Mouse (Mus musculus) liver, embryonic 13.5 days (tissue): Measurements from ENCODE around the gene Gm3264. TPM values are rescaled to one million over a fixed set of nuclear protein-coding genes. Genes with fewer than 3 reads are reported as not detected.
"Not testable (repeated sequence)": the region's sequence is repeated elsewhere in the genome, so short reads cannot be mapped to it uniquely, and the experiment has no call there.

ENCODE experiments used
- ATAC-seq: fragments of 200-750 bp; cut with Nextera tagmentation; 2 replicates; pipeline ENCODE4 v1.8.0; 2017; ENCODE audit warnings: low read depth, mild to moderate bottlenecking, moderate number of reproducible peaks, moderate library complexity
- DNase-seq: peaks from one replicate; pipeline ENCODE4 v3.0.0; 2022
- H3K27ac ChIP-seq: fragments of 300-500 bp; sonication (generic); 2 replicates; pipeline ENCODE4 v1.5.1; 2015; ENCODE audit warnings: moderate library complexity, mild to moderate bottlenecking, inconsistent platforms
- H3K27me3 ChIP-seq: fragments of 300-500 bp; sonication (generic); 2 replicates; pipeline ENCODE4 v1.6.1; 2015; ENCODE audit warnings: mild to moderate bottlenecking, inconsistent platforms
- H3K36me3 ChIP-seq: fragments of 300-500 bp; sonication (generic); 2 replicates; pipeline ENCODE4 v1.6.1; 2015; ENCODE audit warnings: mild to moderate bottlenecking, inconsistent platforms
- H3K4me1 ChIP-seq: fragments of 300-500 bp; sonication (generic); replicated peaks from 2 replicates; pipeline ENCODE4 v1.6.1; 2015; ENCODE audit warnings: inconsistent platforms
- H3K4me2 ChIP-seq: fragments of 300-500 bp; sonication (generic); 2 replicates; pipeline ENCODE4 v1.6.1; 2015; ENCODE audit warnings: inconsistent platforms, mild to moderate bottlenecking, moderate library complexity
- H3K4me3 ChIP-seq: fragments of 300-500 bp; sonication (generic); replicated peaks from 2 replicates; pipeline ENCODE4 v1.5.1; 2015; ENCODE audit warnings: mild to moderate bottlenecking, inconsistent platforms
- H3K9ac ChIP-seq: fragments of 300-500 bp; sonication (generic); 2 replicates; pipeline ENCODE4 v1.6.1; 2015; ENCODE audit warnings: mild to moderate bottlenecking, inconsistent platforms
- H3K9me3 ChIP-seq: fragments of 300-500 bp; sonication (generic); replicated peaks from 2 replicates; pipeline ENCODE4 v1.6.1; 2016; ENCODE audit warnings: inconsistent platforms
- WGBS: fragments of 180-500 bp; shearing (Covaris S2); methylation state at CpG from one replicate; pipeline ENCODE4 v1.1.7; 2015; ENCODE audit not compliant: insufficient replicate concordance; 5-methylcytosine and 5-hydroxymethylcytosine counted together
- polyA plus RNA-seq: library from polyadenylated mRNA; unstranded; fragments of >200 nt; fragmentation: Nextera tagmentation; extraction: Ambion mirVana; gene quantifications from 2 replicates; pipeline ENCODE4 v1.2.1, GENCODE M21; 2015

Gm3264 gene
- not detected in 2 replicates for polyA plus RNA-seq

DNA sequence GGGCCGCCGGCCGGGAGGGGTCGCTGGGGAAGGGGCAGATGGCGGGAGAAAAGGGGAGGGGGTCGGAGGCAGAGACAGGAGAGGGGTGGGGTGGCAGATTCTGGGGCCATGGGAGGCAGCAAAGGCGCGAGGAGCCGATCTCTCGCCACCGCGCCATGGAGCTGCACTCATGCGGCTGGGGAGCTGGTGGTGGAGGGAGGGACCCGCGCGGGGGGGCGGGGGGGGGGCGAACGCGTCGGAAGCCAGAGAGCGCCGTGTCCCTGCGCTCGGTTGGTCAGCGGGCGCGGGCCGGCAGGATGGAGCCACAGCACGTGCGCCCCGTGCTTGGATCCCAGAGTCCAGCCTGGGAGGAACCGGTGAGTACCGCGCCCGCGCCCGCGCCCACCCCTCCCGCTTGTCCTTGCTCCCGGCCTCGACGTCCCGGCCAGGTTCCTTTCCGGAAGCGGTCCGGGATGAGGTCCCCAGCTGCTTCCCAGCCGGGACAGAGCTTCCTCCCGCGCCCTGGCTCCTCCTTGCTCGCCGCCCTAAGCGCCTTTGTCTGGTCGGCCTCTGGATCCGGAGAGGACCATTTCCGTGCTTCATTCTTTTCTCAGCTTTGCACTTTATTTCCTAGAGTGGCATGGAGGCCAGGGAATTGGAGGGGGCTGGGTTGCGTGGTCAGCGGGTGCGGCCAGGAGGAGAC lies at the start of gene Gm3264:
Gm3264 (plus strand) TSS at position 278 of the 682 bp plus-strand sequence.
- H3K4me1 ChIP-seq, H3K36me3 ChIP-seq, DNase-seq, H3K9me3 ChIP-seq, H3K9ac ChIP-seq, ATAC-seq, H3K27me3 ChIP-seq, H3K4me3 ChIP-seq, H3K27ac ChIP-seq: not testable (repeated sequence)
- 0 out of 2 replicates have a peak within 1 kb of the TSS, but pooled peaks have one; percentile 8 for H3K4me2 ChIP-seq
- 7% methylated on average over 43 of the region's 59 CpGs for WGBS

DNA sequence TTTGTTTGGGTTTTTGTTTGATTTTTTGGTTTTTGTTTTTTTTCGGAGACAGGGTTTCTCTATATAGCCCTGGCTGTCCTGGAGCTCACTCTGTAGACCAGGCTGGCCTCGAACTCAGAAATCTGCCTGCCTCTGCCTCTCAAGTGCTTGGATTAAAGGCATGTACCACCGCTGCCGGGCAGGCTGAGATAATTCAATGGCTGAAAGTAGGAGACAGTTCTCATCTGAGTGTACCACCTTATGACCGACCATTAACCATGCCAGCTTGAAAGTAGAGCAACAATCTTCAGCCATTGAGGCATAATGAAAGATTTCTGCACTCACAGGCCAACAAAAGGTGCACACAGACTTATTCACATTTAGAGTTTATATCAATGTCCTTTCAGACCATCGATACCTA lies 49.0 kb upstream of the Gm3264 start:
- not testable (repeated sequence) for ATAC-seq, H3K36me3 ChIP-seq, H3K4me2 ChIP-seq, H3K9ac ChIP-seq, DNase-seq, H3K27ac ChIP-seq, H3K27me3 ChIP-seq, H3K4me3 ChIP-seq, H3K4me1 ChIP-seq, H3K9me3 ChIP-seq
- WGBS: 56% methylated on average over 6 of the region's 6 CpGs

DNA sequence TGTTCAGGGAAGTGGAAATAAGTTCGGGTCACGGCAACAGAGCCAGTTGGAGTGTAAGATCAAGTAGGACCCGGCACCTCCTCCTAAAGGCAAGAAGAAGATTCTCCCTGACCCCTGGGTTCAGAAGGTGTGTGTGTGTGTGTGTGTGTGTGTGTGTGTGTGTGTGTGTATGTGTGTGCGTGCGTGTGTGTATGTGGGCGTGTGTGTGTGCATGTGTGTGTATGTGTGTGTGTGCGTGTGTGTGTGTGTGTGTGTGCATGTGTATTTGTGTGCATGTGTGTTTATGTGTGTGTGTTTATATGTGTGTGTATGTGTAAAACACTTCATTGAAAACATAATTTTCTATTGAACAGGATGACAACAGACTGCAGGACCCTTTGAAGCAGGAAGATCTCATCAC lies 33.4 kb upstream of the Gm3264 start:
- H3K27me3 ChIP-seq, H3K9me3 ChIP-seq, H3K4me2 ChIP-seq, DNase-seq, H3K36me3 ChIP-seq, ATAC-seq, H3K4me3 ChIP-seq, H3K4me1 ChIP-seq, H3K27ac ChIP-seq, H3K9ac ChIP-seq: not testable (repeated sequence)
- WGBS: 79% methylated on average over 4 of the region's 7 CpGs

DNA sequence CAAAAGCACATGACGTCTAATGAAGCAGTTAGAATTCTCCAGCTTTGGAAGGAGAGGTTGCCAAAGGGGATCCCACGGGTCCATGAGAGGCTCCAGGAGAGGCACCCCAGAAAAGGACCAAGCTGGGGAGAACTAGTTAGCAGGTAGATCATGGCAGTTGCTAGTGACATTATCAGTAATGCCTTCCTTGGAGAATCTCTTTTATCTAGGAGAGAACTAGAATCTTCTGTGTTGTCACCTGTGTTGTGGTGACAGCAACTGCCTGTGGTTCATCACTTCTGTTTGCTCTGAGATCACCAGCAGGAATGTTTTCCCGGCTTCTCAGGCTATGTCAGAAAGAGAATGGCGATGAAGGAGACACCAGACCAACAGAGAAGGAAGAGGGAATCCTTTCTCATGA lies 17.6 kb upstream of the Gm3264 start, which contains the start of gene Gm3269:
Gm3269 (plus strand) TSS at position 301 of the 400 bp plus-strand sequence.
- H3K9me3 ChIP-seq, H3K36me3 ChIP-seq, H3K4me2 ChIP-seq, H3K27ac ChIP-seq, H3K4me3 ChIP-seq, ATAC-seq, H3K4me1 ChIP-seq, H3K27me3 ChIP-seq, DNase-seq, H3K9ac ChIP-seq: not testable (repeated sequence)
- WGBS: no CpG with 5 or more reads among the region's 4 CpGs

DNA sequence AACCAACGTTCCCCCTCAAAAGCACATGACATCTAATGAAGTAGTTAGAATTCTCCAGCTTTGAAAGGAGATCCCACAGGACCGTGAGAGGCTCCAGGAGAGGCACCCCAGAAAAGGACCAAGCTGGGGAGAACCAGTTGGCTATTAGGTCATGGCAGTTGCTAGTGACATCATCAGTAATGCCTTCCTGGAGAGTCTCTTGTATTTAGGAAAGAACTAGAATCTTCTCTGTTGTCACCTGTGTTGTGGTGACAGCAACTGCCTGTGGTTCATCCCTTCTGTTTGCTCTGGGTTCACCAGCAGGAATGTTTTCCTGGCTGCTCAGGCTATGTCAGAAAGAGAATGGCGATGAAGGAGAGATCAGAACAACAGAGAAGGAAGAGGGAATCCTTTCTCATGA lies 36.7 kb downstream of the Gm3264 start, which contains the start of gene Gm3278:
Gm3278 (plus strand) TSS at position 301 of the 400 bp plus-strand sequence.
- H3K27ac ChIP-seq, H3K36me3 ChIP-seq, H3K4me3 ChIP-seq, DNase-seq, H3K27me3 ChIP-seq, H3K4me2 ChIP-seq, H3K9ac ChIP-seq, H3K9me3 ChIP-seq, ATAC-seq, H3K4me1 ChIP-seq: not testable (repeated sequence)
- WGBS: 25% methylated on average over 1 of the region's 3 CpGs

Other genes starting within 250 kb of the Gm3264 start
- not detected in 2 replicates for gene Gm8159, start 223.2 kb upstream of the Gm3264 start, polyA plus RNA-seq
- not detected in 2 replicates for gene Gm3239, start 191.4 kb upstream of the Gm3264 start, polyA plus RNA-seq
- gene Gm7876, start 146.3 kb upstream of the Gm3264 start, polyA plus RNA-seq: not detected in 2 replicates
- not detected in 2 replicates for gene Gm3252, start 128.8 kb upstream of the Gm3264 start, polyA plus RNA-seq
- gene Gm9602, start 79.2 kb upstream of the Gm3264 start, polyA plus RNA-seq: not detected in 2 replicates
- not detected in 2 replicates for gene Gm3269, start 17.5 kb upstream of the Gm3264 start, polyA plus RNA-seq
- gene Gm3278, start 36.8 kb downstream of the Gm3264 start, polyA plus RNA-seq: not detected in 2 replicates
- gene Gm8297, start 128.4 kb downstream of the Gm3264 start, polyA plus RNA-seq: not detected in 2 replicates
- gene Gm3298, start 160.3 kb downstream of the Gm3264 start, polyA plus RNA-seq: not detected in 2 replicates
- gene 4930555G01Rik, start 195.1 kb downstream of the Gm3264 start, polyA plus RNA-seq: not detected in 2 replicates
- gene Gm8281, start 215.5 kb downstream of the Gm3264 start, polyA plus RNA-seq: not detected in 2 replicates